Mouse (Mus musculus) liver, embryonic 15.5 days (tissue): ENCODE results near the gene Msmo1. TPM values are rescaled to one million over a fixed set of nuclear protein-coding genes. Genes with fewer than 3 reads are reported as not detected.

Source experiments
- ATAC-seq: fragments of 200-750 bp; cut with Nextera tagmentation; 2 replicates; pipeline ENCODE4 v1.8.0; 2017; ENCODE audit warnings: moderate number of reproducible peaks, mild to moderate bottlenecking, moderate library complexity; ENCODE audit not compliant: insufficient read depth
- H3K27ac ChIP-seq: fragments of 300-500 bp; sonication (generic); replicated peaks from 2 replicates; pipeline ENCODE4 v1.5.1; 2015; ENCODE audit warnings: mild to moderate bottlenecking, inconsistent platforms
- H3K27me3 ChIP-seq: fragments of 300-500 bp; sonication (generic); 2 replicates; pipeline ENCODE4 v1.6.1; 2015; ENCODE audit warnings: mild to moderate bottlenecking, inconsistent platforms
- H3K36me3 ChIP-seq: fragments of 300-500 bp; sonication (generic); replicated peaks from 2 replicates; pipeline ENCODE4 v1.6.1; 2015; ENCODE audit warnings: moderate library complexity, mild to moderate bottlenecking, inconsistent platforms
- H3K4me1 ChIP-seq: fragments of 300-500 bp; sonication (generic); replicated peaks from 2 replicates; pipeline ENCODE4 v1.6.1; 2015; ENCODE audit warnings: inconsistent platforms
- H3K4me2 ChIP-seq: fragments of 300-500 bp; sonication (generic); 2 replicates; pipeline ENCODE4 v1.6.1; 2015; ENCODE audit warnings: moderate library complexity, mild to moderate bottlenecking, inconsistent platforms
- H3K4me3 ChIP-seq: fragments of 300-500 bp; sonication (generic); replicated peaks from 2 replicates; pipeline ENCODE4 v1.5.1; 2015; ENCODE audit warnings: mild to moderate bottlenecking, inconsistent platforms
- H3K9ac ChIP-seq: fragments of 300-500 bp; sonication (generic); 2 replicates; pipeline ENCODE4 v1.6.1; 2015; ENCODE audit warnings: moderate library complexity, mild to moderate bottlenecking, inconsistent platforms
- H3K9me3 ChIP-seq: fragments of 300-500 bp; sonication (generic); replicated peaks from 2 replicates; pipeline ENCODE4 v1.6.1; 2016; ENCODE audit warnings: inconsistent platforms
- WGBS: fragments of 180-500 bp; shearing (Covaris S2); methylation state at CpG from one replicate; pipeline ENCODE4 v1.1.7; 2015; ENCODE audit warnings: mixed read lengths; ENCODE audit not compliant: insufficient replicate concordance; 5-methylcytosine and 5-hydroxymethylcytosine counted together
- polyA plus RNA-seq: library from polyadenylated mRNA; unstranded; fragments of >200 nt; fragmentation: Nextera tagmentation; extraction: Ambion mirVana; gene quantifications from 2 replicates; pipeline ENCODE4 v1.2.1, GENCODE M21; 2015

The Msmo1 gene
- polyA plus RNA-seq, 1 experiment from 2014 or later = 121 TPM

- Histone ChIP-seq H3K4me2 (no peak overlapping the region), H3K27me3 (no peaks in the 10 kb centered on the region), H3K27ac (no peak overlapping the region), H3K4me1 (no peaks in the 10 kb centered on the region), H3K9ac (no peak overlapping the region), H3K9me3 (no peaks in the 10 kb centered on the region), H3K4me3 (no peak overlapping the region), H3K36me3 (0 out of 2 replicates have a peak, but pooled peaks cover 3% of the 10 kb centered on the region)
- ATAC-seq = no peak
- WGBS = 2% methylated on average over 1 of the region's 1 CpGs
Measured at GRCm38 (mm10) chr8:64711544-64711943, 22.0 kb downstream of the Msmo1 start.

- Histone ChIP-seq H3K4me2 (no peak overlapping the region), H3K4me3 (no peak overlapping the region), H3K27ac (no peak overlapping the region), H3K9me3 (no peaks in the 10 kb centered on the region), H3K36me3 (no peaks in the 10 kb centered on the region), H3K9ac (no peak overlapping the region), H3K27me3 (no peaks in the 10 kb centered on the region), H3K4me1 (no peaks in the 10 kb centered on the region)
- no peak for ATAC-seq
Measured at GRCm38 (mm10) chr8:64707481-64707880, 26.1 kb downstream of the Msmo1 start.

- H3K9me3 ChIP-seq = no peaks in the 10 kb centered on the region
- H3K27ac ChIP-seq = no peak overlapping the region
- no peaks in the 10 kb centered on the region for H3K27me3 ChIP-seq
- H3K4me1 ChIP-seq = no peaks in the 10 kb centered on the region
- no peak overlapping the region for H3K9ac ChIP-seq
- no peaks in the 10 kb centered on the region for H3K36me3 ChIP-seq
- H3K4me2 ChIP-seq = no peak overlapping the region
- ATAC-seq = no peak
- H3K4me3 ChIP-seq = no peak overlapping the region
- WGBS = 58% methylated on average over 1 of the region's 1 CpGs
Measured at GRCm38 (mm10) chr8:64703191-64703590, 30.4 kb downstream of the Msmo1 start.

GRCm38 (mm10) chr8:64692651-64693201 is 40.9 kb downstream of the Msmo1 start, which contains the start of gene Cpe:
TSS of gene Cpe (minus strand) at chr8:64693054.
- H3K4me1 ChIP-seq = peaks cover 5% of the 10 kb centered on the region; the same call in 1 of the 2 replicates
- H3K4me3 ChIP-seq = peak within 1 kb of the TSS; percentile 40
- ATAC-seq = peak; percentile 61
- H3K9me3 ChIP-seq = no peaks in the 10 kb centered on the region
- H3K4me2 ChIP-seq = peak within 1 kb of the TSS; percentile 65
- WGBS = under 1% methylated on average over 54 of the region's 54 CpGs
- H3K36me3 ChIP-seq = no peaks in the 10 kb centered on the region
- peaks cover 39% of the 10 kb centered on the region for H3K27me3 ChIP-seq
- no peak within 1 kb of the TSS for H3K9ac ChIP-seq
- H3K27ac ChIP-seq = no peak within 1 kb of the TSS

- no peak overlapping the region for H3K27ac ChIP-seq
- H3K4me2 ChIP-seq = peak overlapping the region; percentile 65; the same call in 1 of the 2 replicates
Measured at GRCm38 (mm10) chr8:64691591-64692401, 41.8 kb downstream of the Msmo1 start.

GRCm38 (mm10) chr8:64690845-64691244 is 42.7 kb downstream of the Msmo1 start:
- H3K9me3 ChIP-seq = no peaks in the 10 kb centered on the region
- no peak for ATAC-seq
- no peak overlapping the region for H3K4me2 ChIP-seq
- H3K9ac ChIP-seq = no peak overlapping the region
- H3K36me3 ChIP-seq = no peaks in the 10 kb centered on the region
- H3K4me3 ChIP-seq = no peak overlapping the region
- 63% methylated on average over 6 of the region's 6 CpGs for WGBS
- H3K4me1 ChIP-seq = peaks cover 5% of the 10 kb centered on the region; the same call in 1 of the 2 replicates
- no peak overlapping the region for H3K27ac ChIP-seq
- H3K27me3 ChIP-seq = peaks cover 39% of the 10 kb centered on the region

More at GRCm38 (mm10) chr8:64691591-64692401, 41.8 kb downstream of the Msmo1 start:
- 15% methylated on average over 16 of the region's 16 CpGs for WGBS
- Histone ChIP-seq H3K4me3 (no peak overlapping the region), H3K27me3 (peaks cover 39% of the 10 kb centered on the region), H3K36me3 (no peaks in the 10 kb centered on the region), H3K9me3 (no peaks in the 10 kb centered on the region), H3K4me1 (peaks cover 5% of the 10 kb centered on the region; the same call in 1 of the 2 replicates), H3K9ac (no peak overlapping the region)
- no peak for ATAC-seq

GRCm38 (mm10) chr8:64690306-64690705 is 43.3 kb downstream of the Msmo1 start:
- no peaks in the 10 kb centered on the region for H3K9me3 ChIP-seq
- no peak for ATAC-seq

GRCm38 (mm10) chr8:64688741-64689140 is 44.9 kb downstream of the Msmo1 start:
- no peak overlapping the region for H3K27ac ChIP-seq
- no peak for ATAC-seq
- H3K36me3 ChIP-seq = no peaks in the 10 kb centered on the region
- no peak overlapping the region for H3K4me3 ChIP-seq
- peaks cover 5% of the 10 kb centered on the region; the same call in 1 of the 2 replicates for H3K4me1 ChIP-seq
- H3K9me3 ChIP-seq = no peaks in the 10 kb centered on the region
- WGBS = 55% methylated on average over 4 of the region's 4 CpGs
- no peak overlapping the region for H3K4me2 ChIP-seq
- peaks cover 30% of the 10 kb centered on the region for H3K27me3 ChIP-seq
- no peak overlapping the region for H3K9ac ChIP-seq

More at GRCm38 (mm10) chr8:64690306-64690705, 43.3 kb downstream of the Msmo1 start:
- 67% methylated on average over 6 of the region's 6 CpGs for WGBS
- Histone ChIP-seq H3K27me3 (peaks cover 39% of the 10 kb centered on the region), H3K9ac (no peak overlapping the region), H3K4me2 (no peak overlapping the region), H3K27ac (no peak overlapping the region), H3K4me3 (no peak overlapping the region), H3K36me3 (no peaks in the 10 kb centered on the region), H3K4me1 (peaks cover 5% of the 10 kb centered on the region; the same call in 1 of the 2 replicates)

GRCm38 (mm10) chr8:64688161-64688560 is 45.4 kb downstream of the Msmo1 start:
- H3K4me1 ChIP-seq = peaks cover 5% of the 10 kb centered on the region; the same call in 1 of the 2 replicates
- H3K4me3 ChIP-seq = no peak overlapping the region
- H3K4me2 ChIP-seq = no peak overlapping the region
- H3K36me3 ChIP-seq = no peaks in the 10 kb centered on the region
- H3K9ac ChIP-seq = no peak overlapping the region
- H3K9me3 ChIP-seq = no peaks in the 10 kb centered on the region
- 55% methylated on average over 3 of the region's 3 CpGs for WGBS
- ATAC-seq = no peak
- H3K27me3 ChIP-seq = peaks cover 24% of the 10 kb centered on the region
- no peak overlapping the region for H3K27ac ChIP-seq

GRCm38 (mm10) chr8:64682501-64682900 is 51.1 kb downstream of the Msmo1 start:
- no peak overlapping the region for H3K9ac ChIP-seq

GRCm38 (mm10) chr8:64676381-64676780 is 57.2 kb downstream of the Msmo1 start:
- H3K9ac ChIP-seq = no peak overlapping the region
- no peaks in the 10 kb centered on the region for H3K9me3 ChIP-seq
- no peak overlapping the region for H3K4me3 ChIP-seq
- no peaks in the 10 kb centered on the region for H3K4me1 ChIP-seq
- H3K4me2 ChIP-seq = no peak overlapping the region
- no peaks in the 10 kb centered on the region for H3K27me3 ChIP-seq
- 63% methylated on average over 2 of the region's 2 CpGs for WGBS
- H3K36me3 ChIP-seq = no peaks in the 10 kb centered on the region
- H3K27ac ChIP-seq = no peak overlapping the region
- no peak for ATAC-seq

More at GRCm38 (mm10) chr8:64682501-64682900, 51.1 kb downstream of the Msmo1 start:
- Histone ChIP-seq H3K27me3 (no peaks in the 10 kb centered on the region), H3K4me3 (no peak overlapping the region), H3K27ac (no peak overlapping the region), H3K36me3 (no peaks in the 10 kb centered on the region), H3K9me3 (no peaks in the 10 kb centered on the region), H3K4me2 (no peak overlapping the region), H3K4me1 (no peaks in the 10 kb centered on the region)
- 81% methylated on average over 3 of the region's 3 CpGs for WGBS
- no peak for ATAC-seq
